Mouse (Mus musculus) embryonic facial prominence, embryonic 12.5 days (tissue): ENCODE data around the gene Ranbp1. TPM values are rescaled to one million over a fixed set of nuclear protein-coding genes. Genes with fewer than 3 reads are reported as not detected.
"Not testable (repeated sequence)": the region's sequence is repeated elsewhere in the genome, so short reads cannot be mapped to it uniquely, and the experiment has no call there.

ENCODE experiments used
- ATAC-seq: fragments of 200-750 bp; cut with Nextera tagmentation; 2 replicates; pipeline ENCODE4 v1.8.0; 2017; ENCODE audit not compliant: insufficient number of reproducible peaks, insufficient read depth, low FRiP score, low TSS enrichment
- H3K27ac ChIP-seq: fragments of 300-500 bp; sonication (generic); 2 replicates; pipeline ENCODE4 v1.5.1; 2016; ENCODE audit warnings: mild to moderate bottlenecking
- H3K27me3 ChIP-seq: fragments of 300-500 bp; sonication (generic); 2 replicates; pipeline ENCODE4 v1.6.1; 2016; ENCODE audit warnings: mild to moderate bottlenecking, moderate library complexity
- H3K36me3 ChIP-seq: fragments of 300-500 bp; sonication (generic); 2 replicates; pipeline ENCODE4 v1.6.1; 2016; ENCODE audit warnings: mild to moderate bottlenecking
- H3K4me1 ChIP-seq: fragments of 300-500 bp; sonication (generic); 2 replicates; pipeline ENCODE4 v1.6.1; 2016
- H3K4me2 ChIP-seq: fragments of 300-500 bp; sonication (generic); replicated peaks from 2 replicates; pipeline ENCODE4 v1.6.1; 2016; ENCODE audit warnings: mild to moderate bottlenecking, moderate library complexity
- H3K4me3 ChIP-seq: fragments of 300-500 bp; sonication (generic); 2 replicates; pipeline ENCODE4 v1.5.1; 2016; ENCODE audit warnings: mild to moderate bottlenecking
- H3K9ac ChIP-seq: fragments of 300-500 bp; sonication (generic); 2 replicates; pipeline ENCODE4 v1.6.1; 2016; ENCODE audit warnings: mild to moderate bottlenecking, moderate library complexity
- H3K9me3 ChIP-seq: fragments of 300-500 bp; sonication (generic); 2 replicates; pipeline ENCODE4 v1.6.1; 2016; ENCODE audit warnings: mild to moderate bottlenecking, moderate library complexity
- WGBS: fragments of 180-500 bp; shearing (Covaris S2); methylation state at CpG from one replicate; pipeline ENCODE4 v1.1.7; 2016; 5-methylcytosine and 5-hydroxymethylcytosine counted together
- polyA plus RNA-seq: library from polyadenylated mRNA; unstranded; fragments of >200 nt; fragmentation: Nextera tagmentation; extraction: Ambion mirVana; gene quantifications from 2 replicates; pipeline ENCODE4 v1.2.1, GENCODE M21; 2016

Gene Ranbp1
- polyA plus RNA-seq, result 754 and 814 TPM in 2 replicates

- Histone ChIP-seq H3K9me3 (no peaks in the 10 kb centered on the region), H3K36me3 (peaks cover 67% of the 10 kb centered on the region), H3K4me2 (peak within 1 kb of the TSS; percentile 77), H3K4me3 (peak within 1 kb of the TSS; percentile 84), H3K4me1 (peaks cover 32% of the 10 kb centered on the region), H3K27me3 (no peaks in the 10 kb centered on the region), H3K27ac (peak within 1 kb of the TSS; percentile 92), H3K9ac (peak within 1 kb of the TSS; percentile 86)
- WGBS, result under 1% methylated on average over 102 of the region's 102 CpGs
- peak; percentile 95 for ATAC-seq
Observed at GRCm38 (mm10) chr16:18248433-18249363, at the start of gene Ranbp1, which contains the start of gene Trmt2a. Ranbp1 (minus strand) TSS chr16:18248732. Trmt2a (plus strand) TSS chr16:18248679.

GRCm38 (mm10) chr16:18289614-18290013 lies 41.1 kb upstream of the Ranbp1 start:
- H3K9me3 ChIP-seq, H3K27me3 ChIP-seq: not testable (repeated sequence)
- peaks cover 10% of the 10 kb centered on the region for H3K36me3 ChIP-seq
- peak overlapping the region; percentile 91 for H3K27ac ChIP-seq
- peak overlapping the region; percentile 95 for H3K4me2 ChIP-seq
- 4% methylated on average over 10 of the region's 10 CpGs for WGBS
- ATAC-seq, result 0 out of 2 replicates have a peak, but pooled peaks have one; percentile 3
- H3K4me3 ChIP-seq, result peak overlapping the region; percentile 71
- H3K4me1 ChIP-seq, result peaks cover 19% of the 10 kb centered on the region
- H3K9ac ChIP-seq, result peak overlapping the region; percentile 38; the same call in 1 of the 2 replicates

- peak; percentile 99 for ATAC-seq
- H3K4me2 ChIP-seq, result peak within 1 kb of the TSS; percentile 95
- H3K4me3 ChIP-seq, result peak within 1 kb of the TSS; percentile 71
- peak within 1 kb of the TSS; percentile 94 for H3K9ac ChIP-seq
- H3K27me3 ChIP-seq, result no peaks in the 10 kb centered on the region
- peaks cover 14% of the 10 kb centered on the region for H3K36me3 ChIP-seq
- WGBS, result under 1% methylated on average over 71 of the region's 71 CpGs
- peak within 1 kb of the TSS; percentile 91 for H3K27ac ChIP-seq
- H3K9me3 ChIP-seq, result no peaks in the 10 kb centered on the region
- peaks cover 19% of the 10 kb centered on the region for H3K4me1 ChIP-seq
Observed at GRCm38 (mm10) chr16:18289067-18289588, 40.6 kb upstream of the Ranbp1 start, which contains the start of gene Dgcr8. Dgcr8 (minus strand) TSS chr16:18289246.

GRCm38 (mm10) chr16:18288581-18289061 lies 40.1 kb upstream of the Ranbp1 start:
- WGBS, result under 1% methylated on average over 31 of the region's 31 CpGs
- no peaks in the 10 kb centered on the region for H3K27me3 ChIP-seq
- no peaks in the 10 kb centered on the region for H3K9me3 ChIP-seq
- peaks cover 19% of the 10 kb centered on the region for H3K36me3 ChIP-seq
- peak; percentile 86 for ATAC-seq
- H3K4me3 ChIP-seq, result peak overlapping the region; percentile 71
- peak overlapping the region; percentile 95 for H3K4me2 ChIP-seq
- H3K27ac ChIP-seq, result peak overlapping the region; percentile 91
- peaks cover 19% of the 10 kb centered on the region for H3K4me1 ChIP-seq
- peak overlapping the region; percentile 94 for H3K9ac ChIP-seq

- peak overlapping the region; percentile 94 for H3K9ac ChIP-seq
- no peak for ATAC-seq
- H3K9me3 ChIP-seq, result no peaks in the 10 kb centered on the region
- no peaks in the 10 kb centered on the region for H3K27me3 ChIP-seq
- H3K4me1 ChIP-seq, result peaks cover 19% of the 10 kb centered on the region
- H3K36me3 ChIP-seq, result peaks cover 23% of the 10 kb centered on the region
- peak overlapping the region; percentile 91 for H3K27ac ChIP-seq
- H3K4me2 ChIP-seq, result peak overlapping the region; percentile 95
- H3K4me3 ChIP-seq, result peak overlapping the region; percentile 71
- 3% methylated on average over 4 of the region's 4 CpGs for WGBS
Observed at GRCm38 (mm10) chr16:18288166-18288565, 39.6 kb upstream of the Ranbp1 start.

GRCm38 (mm10) chr16:18275166-18275565 lies 26.6 kb upstream of the Ranbp1 start:
- Histone ChIP-seq H3K4me3 (no peak overlapping the region), H3K27me3 (no peaks in the 10 kb centered on the region), H3K36me3 (peaks cover 90% of the 10 kb centered on the region), H3K9me3 (no peaks in the 10 kb centered on the region), H3K4me2 (no peak overlapping the region), H3K4me1 (no peaks in the 10 kb centered on the region), H3K9ac (no peak overlapping the region), H3K27ac (no peak overlapping the region)
- no peak for ATAC-seq
- WGBS, result 81% methylated on average over 2 of the region's 2 CpGs

- H3K4me3 ChIP-seq, result no peak overlapping the region
- H3K27ac ChIP-seq, result no peak overlapping the region
- ATAC-seq, result no peak
- H3K9ac ChIP-seq, result no peak overlapping the region
- H3K4me2 ChIP-seq, result no peak overlapping the region
- no peaks in the 10 kb centered on the region for H3K4me1 ChIP-seq
- no peaks in the 10 kb centered on the region for H3K9me3 ChIP-seq
- 94% methylated on average over 5 of the region's 5 CpGs for WGBS
- peaks cover 84% of the 10 kb centered on the region for H3K36me3 ChIP-seq
- H3K27me3 ChIP-seq, result no peaks in the 10 kb centered on the region
Observed at GRCm38 (mm10) chr16:18268182-18268581, 19.6 kb upstream of the Ranbp1 start.

GRCm38 (mm10) chr16:18265024-18265423 lies 16.5 kb upstream of the Ranbp1 start:
- H3K4me2 ChIP-seq, result no peak overlapping the region
- no peak overlapping the region for H3K27ac ChIP-seq
- no peak overlapping the region for H3K9ac ChIP-seq
- no peak for ATAC-seq
- 95% methylated on average over 2 of the region's 2 CpGs for WGBS
- peaks cover 81% of the 10 kb centered on the region for H3K36me3 ChIP-seq
- H3K9me3 ChIP-seq, result no peaks in the 10 kb centered on the region
- no peak overlapping the region for H3K4me3 ChIP-seq
- H3K4me1 ChIP-seq, result no peaks in the 10 kb centered on the region
- no peaks in the 10 kb centered on the region for H3K27me3 ChIP-seq

GRCm38 (mm10) chr16:18258221-18258620 lies 9.7 kb upstream of the Ranbp1 start, which contains the start of gene Gm49776:
Gm49776 (minus strand) TSS chr16:18258321.
- peaks cover 90% of the 10 kb centered on the region for H3K36me3 ChIP-seq

GRCm38 (mm10) chr16:18253866-18254265 lies 5.3 kb upstream of the Ranbp1 start:
- Histone ChIP-seq H3K4me3 (no peak overlapping the region), H3K4me1 (peaks cover 21% of the 10 kb centered on the region), H3K4me2 (no peak overlapping the region), H3K27me3 (no peaks in the 10 kb centered on the region), H3K27ac (no peak overlapping the region), H3K9ac (no peak overlapping the region), H3K36me3 (peaks cover 80% of the 10 kb centered on the region), H3K9me3 (no peaks in the 10 kb centered on the region)
- WGBS, result 93% methylated on average over 1 of the region's 1 CpGs
- ATAC-seq, result no peak

More at GRCm38 (mm10) chr16:18258221-18258620, 9.7 kb upstream of the Ranbp1 start, which contains the start of gene Gm49776:
- H3K4me3 ChIP-seq, result no peak within 1 kb of the TSS
- no peak within 1 kb of the TSS for H3K4me2 ChIP-seq
- no peaks in the 10 kb centered on the region for H3K4me1 ChIP-seq
- H3K27me3 ChIP-seq, result no peaks in the 10 kb centered on the region
- H3K27ac ChIP-seq, result no peak within 1 kb of the TSS
- ATAC-seq, result no peak
- WGBS, result 93% methylated on average over 2 of the region's 2 CpGs
- H3K9me3 ChIP-seq, result no peaks in the 10 kb centered on the region
- H3K9ac ChIP-seq, result no peak within 1 kb of the TSS

- no peaks in the 10 kb centered on the region for H3K27me3 ChIP-seq
- H3K36me3 ChIP-seq, result peaks cover 71% of the 10 kb centered on the region
- no peak overlapping the region for H3K27ac ChIP-seq
- WGBS, result 85% methylated on average over 6 of the region's 6 CpGs
- ATAC-seq, result no peak
- peak overlapping the region; percentile 2; the same call in 1 of the 2 replicates for H3K9ac ChIP-seq
- H3K4me3 ChIP-seq, result no peak overlapping the region
- peaks cover 21% of the 10 kb centered on the region for H3K4me1 ChIP-seq
- no peak overlapping the region for H3K4me2 ChIP-seq
- no peaks in the 10 kb centered on the region for H3K9me3 ChIP-seq
Observed at GRCm38 (mm10) chr16:18252736-18253135, 4.2 kb upstream of the Ranbp1 start.
